Mouse (Mus musculus) B cell, adult (primary cell): ENCODE results near the gene Pex1. TPM values are rescaled to one million over a fixed set of nuclear protein-coding genes. Genes with fewer than 3 reads are reported as not detected.

Source experiments
- total RNA-seq: library from RNA; stranded (reverse); gene quantifications from 4 replicates; pipeline ENCODE4 v1.2.4, GENCODE M21; 2023; ENCODE audit not compliant: inconsistent age

The Pex1 gene
- 21.8 to 30.2 TPM (median 25.1 TPM) in 4 replicates for total RNA-seq

DNA sequence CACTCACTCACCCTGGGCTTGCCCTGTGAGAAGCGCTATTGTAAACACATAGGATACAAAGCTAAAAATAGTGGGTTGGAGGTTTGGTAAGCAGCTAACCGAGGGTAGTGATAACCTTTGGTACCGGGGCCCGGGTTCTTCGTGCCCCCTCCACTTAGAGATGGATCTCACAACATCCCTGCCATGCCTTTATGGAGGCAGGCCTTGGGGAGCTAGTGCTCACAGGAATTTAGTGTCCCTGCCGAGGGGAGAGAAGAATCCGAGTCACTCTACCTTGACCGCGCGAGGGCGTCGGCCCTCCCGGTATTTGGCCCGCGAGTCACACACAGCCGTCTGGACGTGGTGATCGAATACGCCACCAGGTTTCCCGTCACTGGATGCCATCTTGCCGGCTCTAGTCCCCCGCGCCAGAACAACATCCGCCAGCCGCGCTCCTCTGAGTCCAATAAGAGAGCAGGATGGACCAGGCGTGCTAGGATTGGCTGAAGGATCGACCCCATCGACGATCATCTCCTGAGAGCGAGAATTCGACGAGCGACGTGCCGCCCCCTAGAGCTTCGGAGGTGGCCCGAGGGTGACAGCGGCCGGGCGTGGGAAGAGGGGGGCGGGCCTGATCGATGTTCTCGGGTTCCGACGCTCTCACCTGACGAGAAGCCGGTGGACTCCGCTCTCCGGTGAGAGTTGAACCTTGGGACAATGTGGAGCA is at the start of gene Pex1:
Pex1 (plus strand) TSS at position 374 of the 706 bp plus-strand sequence.

DNA sequence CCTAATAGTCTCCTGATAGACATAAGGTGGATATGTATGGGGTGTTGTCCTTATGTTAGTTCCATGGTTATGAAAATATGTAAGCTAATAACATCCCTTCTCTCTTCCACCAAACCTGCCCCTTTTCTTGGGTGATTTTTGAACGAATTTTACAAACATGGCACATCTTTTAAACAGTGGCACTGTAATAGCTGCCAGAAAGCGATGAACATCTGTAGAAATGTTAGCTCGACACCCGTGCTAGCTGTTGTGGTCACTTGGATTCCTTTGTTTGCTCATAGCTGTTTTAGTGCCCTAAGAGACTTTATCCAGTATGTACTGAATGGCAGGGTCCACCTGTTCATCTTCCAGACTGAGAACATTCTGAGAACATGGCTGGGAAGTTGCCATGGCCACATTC is 24.6 kb upstream of the Pex1 start, which contains the start of gene 1700109H08Rik:
1700109H08Rik (plus strand) TSS at position 301 of the 400 bp plus-strand sequence.

DNA sequence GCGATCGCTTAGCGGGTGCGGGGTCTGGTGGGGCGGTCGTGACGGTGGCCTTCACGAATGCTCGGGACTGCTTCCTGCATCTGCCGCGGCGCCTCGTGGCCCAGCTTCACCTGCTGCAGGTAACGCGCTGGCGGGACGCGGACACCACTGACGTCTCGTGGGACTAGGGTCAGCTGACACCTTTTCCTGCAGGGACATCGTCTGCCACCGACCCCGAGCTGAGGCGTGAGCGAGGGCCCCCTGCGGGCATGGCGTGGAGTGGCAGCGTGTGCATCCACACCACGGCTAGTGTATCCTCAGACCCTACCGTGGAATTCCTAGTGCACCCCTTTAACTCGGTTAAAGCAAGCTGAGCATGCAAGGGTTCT is 517 bp downstream of the Pex1 start, which contains the start of gene Rbm48:
Rbm48 (minus strand) TSS at position 187 of the 368 bp plus-strand sequence.

DNA sequence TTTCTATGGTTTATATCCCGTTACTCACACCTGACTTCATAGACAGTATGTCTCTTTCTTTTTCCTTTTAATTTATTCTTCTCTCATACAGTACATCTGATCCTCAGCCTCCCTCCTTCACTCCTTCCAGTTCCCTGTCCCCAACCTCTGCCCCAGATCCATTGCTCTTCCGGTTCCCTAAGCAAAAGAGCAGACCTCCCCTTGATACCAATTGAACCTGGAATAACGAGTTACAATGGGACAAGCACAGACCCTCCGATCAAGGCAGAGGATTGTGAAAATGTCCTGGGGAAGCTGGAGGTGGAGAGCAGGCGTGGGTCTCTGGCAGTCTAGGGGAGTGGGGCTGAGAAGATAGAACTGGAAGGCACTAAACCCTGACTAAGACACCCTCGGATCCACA is 55.0 kb downstream of the Pex1 start, which contains the start of gene Tmbim7:
Tmbim7 (plus strand) TSS at position 301 of the 400 bp plus-strand sequence.

DNA sequence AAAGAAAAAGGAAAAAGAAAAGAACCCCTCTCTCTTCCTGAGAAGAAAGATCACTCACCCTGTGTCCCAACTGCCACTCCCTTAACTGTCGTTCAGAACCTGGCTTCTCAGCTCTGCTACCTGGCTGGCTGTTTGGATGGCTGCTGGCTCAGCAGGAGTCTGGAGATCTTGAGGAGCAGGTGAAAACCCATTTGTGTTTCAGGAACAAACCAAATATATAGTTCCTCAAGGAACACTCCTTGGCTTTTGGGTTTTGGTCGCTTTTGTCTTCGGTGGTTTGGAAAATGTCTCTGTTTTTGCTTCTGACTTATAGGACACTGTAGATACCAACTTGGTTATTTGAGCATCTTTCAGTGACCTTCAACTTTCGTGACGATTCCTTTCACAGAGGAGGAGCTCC is 61.2 kb downstream of the Pex1 start, which contains the start of gene Gatad1:
Gatad1 (minus strand) TSS at position 101 of the 400 bp plus-strand sequence.

Other genes starting within 250 kb of the Pex1 start
- gene Fam133b, start 52.2 kb upstream of the Pex1 start, total RNA-seq = 91.7 to 104 TPM (median 96.7 TPM) in 4 replicates
- gene 1700109H08Rik, start 24.5 kb upstream of the Pex1 start, total RNA-seq = 22.6 to 30.8 TPM (median 26.6 TPM) in 4 replicates
- 62.6 to 70.0 TPM (median 64.4 TPM) in 4 replicates for gene Rbm48, start 519 bp downstream of the Pex1 start, total RNA-seq
- not detected in 4 replicates for gene Tmbim7, start 55.1 kb downstream of the Pex1 start, total RNA-seq
- 41.5 to 44.5 TPM (median 42.1 TPM) in 4 replicates for gene Gatad1, start 61.1 kb downstream of the Pex1 start, total RNA-seq
- gene Ankib1, start 206.9 kb downstream of the Pex1 start, total RNA-seq = 55.0 to 64.8 TPM (median 57.9 TPM) in 4 replicates
- gene Krit1, start 207.1 kb downstream of the Pex1 start, total RNA-seq = 68.2 to 81.4 TPM (median 75.9 TPM) in 4 replicates
- gene Lrrd1, start 249.1 kb downstream of the Pex1 start, total RNA-seq = 0.30 to 0.35 TPM in 2 of 4 replicates, not detected in the others